Mouse (Mus musculus): ENCODE results near the gene Usp17ld. TPM values are rescaled to one million over a fixed set of nuclear protein-coding genes. Genes with fewer than 3 reads are reported as not detected.
"Not testable (repeated sequence)": the region's sequence is repeated elsewhere in the genome, so short reads cannot be mapped to it uniquely, and the experiment has no call there.

The Usp17ld gene
- total RNA-seq (2014; rRNA removed) (not detected in 2 replicates), polyA plus RNA-seq (2012; rRNA removed) (not detected in 2 replicates)

DNA sequence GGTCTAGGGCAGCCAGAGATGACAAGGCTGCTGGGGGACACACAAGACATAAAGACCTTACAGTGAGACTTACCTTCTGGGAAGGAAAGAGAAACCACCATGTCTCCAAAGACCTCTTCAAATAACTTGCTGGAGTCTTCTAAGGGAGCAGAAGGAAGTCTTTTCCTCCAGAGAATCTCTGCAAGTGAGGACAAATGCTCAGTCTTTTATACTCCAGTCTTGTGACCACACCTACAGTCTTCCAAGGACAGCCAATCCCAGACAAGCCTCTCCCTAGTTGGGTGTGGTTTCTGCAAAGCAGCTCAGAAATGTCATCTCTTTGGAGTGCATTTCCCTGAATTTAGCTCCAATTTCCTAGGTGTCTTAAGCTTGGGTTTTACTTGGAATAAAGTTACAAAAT lies at the start of gene Usp17ld:
Gene Usp17ld (minus strand): TSS at position 101 of the 400 bp plus-strand sequence.
- H3K36me3 ChIP-seq (ENCODE audit: control insufficient read depth, insufficient read depth, low read length); DNase-seq (ENCODE audit: extremely low read depth, low read depth, low spot score); H3K9ac ChIP-seq (ENCODE audit: low read depth, low read length); H3K4me3 ChIP-seq (ENCODE audit: insufficient read depth, low read depth, low read length); H3K27ac ChIP-seq (replicated peaks; ENCODE audit: insufficient read depth, low read depth, low read length); H3K79me2 ChIP-seq (ENCODE audit: control insufficient read depth, insufficient read depth, low read length); H3K27me3 ChIP-seq (ENCODE audit: control insufficient read depth, insufficient read depth, low read length); H3K4me1 ChIP-seq (ENCODE audit: control insufficient read depth, insufficient read depth, low read length): not testable (repeated sequence)

DNA sequence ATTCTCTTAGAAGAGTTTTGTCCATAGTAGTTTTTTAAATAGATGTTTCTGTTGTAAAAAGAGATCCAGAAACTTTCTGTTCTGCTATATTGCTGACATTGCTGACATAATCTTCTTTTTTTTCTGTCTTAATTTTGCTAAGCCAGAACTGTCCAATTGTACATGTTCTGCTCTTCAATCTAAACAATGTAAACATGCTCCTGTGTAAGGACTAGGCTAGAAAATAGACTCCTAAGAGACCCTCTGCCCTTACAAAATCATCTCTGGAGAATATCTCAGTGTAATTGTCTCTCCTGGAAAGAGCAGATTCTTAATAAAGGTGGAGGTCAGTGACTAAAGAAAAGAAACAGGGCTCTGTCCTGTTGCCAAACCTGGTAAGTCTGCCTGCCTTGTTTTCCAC lies 35.6 kb downstream of the Usp17ld start, which contains the start of gene Olfr594:
Gene Olfr594 (plus strand): TSS at position 301 of the 400 bp plus-strand sequence.
- Histone ChIP-seq H3K27ac (replicated peaks; ENCODE audit: insufficient read depth, low read depth, low read length) (no peak within 1 kb of the TSS), H3K9ac (ENCODE audit: low read depth, low read length) (no peak within 1 kb of the TSS), H3K36me3 (ENCODE audit: control insufficient read depth, insufficient read depth, low read length) (no peaks in the 10 kb centered on the region), H3K4me3 (ENCODE audit: insufficient read depth, low read depth, low read length) (no peak within 1 kb of the TSS), H3K79me2 (ENCODE audit: control insufficient read depth, insufficient read depth, low read length) (no peaks in the 10 kb centered on the region), H3K4me1 (ENCODE audit: control insufficient read depth, insufficient read depth, low read length) (no peaks in the 10 kb centered on the region), H3K27me3 (ENCODE audit: control insufficient read depth, insufficient read depth, low read length) (no peaks in the 10 kb centered on the region)
- DNase-seq (ENCODE audit: extremely low read depth, low read depth, low spot score), result no peak
- TF ChIP-seq POLR2A (IDR thresholded peaks at IDR 0.05; ENCODE audit: extremely low read depth, insufficient read depth, low read length), result no peak
- TF ChIP-seq CTCF (IDR thresholded peaks at IDR 0.05; ENCODE audit: low read depth, low read length), result no peak

DNA sequence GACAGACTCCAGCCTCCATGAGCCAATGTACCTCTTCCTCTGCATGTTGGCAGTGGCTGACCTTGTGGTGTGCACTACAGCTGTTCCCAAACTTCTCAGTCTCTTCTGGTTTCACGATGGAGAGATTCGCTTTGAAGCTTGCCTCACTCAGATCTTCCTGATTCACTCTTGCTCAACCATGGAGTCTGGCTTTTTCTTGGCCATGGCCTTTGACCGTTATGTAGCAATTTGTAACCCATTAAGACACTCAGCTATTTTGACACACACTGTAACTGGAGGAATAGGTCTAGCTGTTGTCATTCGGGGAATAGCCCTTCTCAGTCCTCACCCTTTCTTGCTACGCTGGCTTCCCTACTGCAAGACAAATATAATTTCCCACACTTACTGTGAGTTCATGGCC lies 40.3 kb downstream of the Usp17ld start:
- not testable (repeated sequence) for H3K27me3 ChIP-seq (ENCODE audit: control insufficient read depth, insufficient read depth, low read length); H3K4me3 ChIP-seq (ENCODE audit: insufficient read depth, low read depth, low read length); H3K4me1 ChIP-seq (ENCODE audit: control insufficient read depth, insufficient read depth, low read length); H3K79me2 ChIP-seq (ENCODE audit: control insufficient read depth, insufficient read depth, low read length); H3K36me3 ChIP-seq (ENCODE audit: control insufficient read depth, insufficient read depth, low read length); DNase-seq (ENCODE audit: extremely low read depth, low read depth, low spot score); H3K27ac ChIP-seq (replicated peaks; ENCODE audit: insufficient read depth, low read depth, low read length); H3K9ac ChIP-seq (ENCODE audit: low read depth, low read length)
- WGBS, result 82% methylated on average over 5 of the region's 5 CpGs

DNA sequence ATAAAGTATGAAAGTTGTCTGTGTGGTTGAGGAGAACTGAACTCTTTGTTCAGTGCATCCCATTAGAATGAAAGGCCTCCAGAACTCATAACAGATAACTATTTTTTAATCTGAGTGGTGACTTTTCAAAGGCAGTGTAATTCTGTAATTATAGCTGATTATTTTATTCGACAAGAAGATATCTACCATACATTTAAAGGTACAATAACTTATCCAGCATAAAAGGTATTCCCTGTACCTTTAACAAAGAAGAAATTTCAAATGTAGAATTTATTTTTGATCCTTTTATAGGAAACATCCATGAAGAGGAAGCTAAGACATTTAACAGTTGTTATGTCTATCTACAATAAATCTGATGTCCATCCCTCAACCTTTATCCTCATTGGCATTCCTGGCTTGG lies 40.7 kb downstream of the Usp17ld start, which contains the start of gene Olfr593:
Gene Olfr593 (plus strand): TSS at position 301 of the 400 bp plus-strand sequence.
- no peak for TF ChIP-seq POLR2A (IDR thresholded peaks at IDR 0.05; ENCODE audit: extremely low read depth, insufficient read depth, low read length)
- no peak for TF ChIP-seq CTCF (IDR thresholded peaks at IDR 0.05; ENCODE audit: low read depth, low read length)
- 61% methylated on average over 1 of the region's 1 CpGs for WGBS
- Histone ChIP-seq H3K36me3 (ENCODE audit: control insufficient read depth, insufficient read depth, low read length) (no peaks in the 10 kb centered on the region), H3K9ac (ENCODE audit: low read depth, low read length) (no peak within 1 kb of the TSS), H3K79me2 (ENCODE audit: control insufficient read depth, insufficient read depth, low read length) (no peaks in the 10 kb centered on the region), H3K4me1 (ENCODE audit: control insufficient read depth, insufficient read depth, low read length) (no peaks in the 10 kb centered on the region), H3K27ac (replicated peaks; ENCODE audit: insufficient read depth, low read depth, low read length) (no peak within 1 kb of the TSS), H3K4me3 (ENCODE audit: insufficient read depth, low read depth, low read length) (no peak within 1 kb of the TSS), H3K27me3 (ENCODE audit: control insufficient read depth, insufficient read depth, low read length) (no peaks in the 10 kb centered on the region)
- no peak for DNase-seq (ENCODE audit: extremely low read depth, low read depth, low spot score)

Other genes with a start within 250 kb of the Usp17ld start
- gene Olfr582, start 214.5 kb downstream of the Usp17ld start, total RNA-seq (2014; rRNA removed), result not detected in 2 replicates
- not detected in 2 replicates for gene Olfr582, start 214.5 kb downstream of the Usp17ld start, polyA plus RNA-seq (2012; rRNA removed)
- not detected in 2 replicates for gene Olfr583, start 201.2 kb downstream of the Usp17ld start, total RNA-seq (2014; rRNA removed)
- gene Olfr583, start 201.2 kb downstream of the Usp17ld start, polyA plus RNA-seq (2012; rRNA removed), result not detected in 2 replicates
- not detected in 2 replicates for gene Olfr584, start 170.6 kb downstream of the Usp17ld start, total RNA-seq (2014; rRNA removed)
- gene Olfr584, start 170.6 kb downstream of the Usp17ld start, polyA plus RNA-seq (2012; rRNA removed), result not detected in 2 replicates
- not detected in 2 replicates for gene Olfr585, start 154.8 kb downstream of the Usp17ld start, total RNA-seq (2014; rRNA removed)
- not detected in 2 replicates for gene Olfr585, start 154.8 kb downstream of the Usp17ld start, polyA plus RNA-seq (2012; rRNA removed)
- gene Olfr586, start 126.9 kb downstream of the Usp17ld start, total RNA-seq (2014; rRNA removed), result not detected in 2 replicates
- not detected in 2 replicates for gene Olfr586, start 126.9 kb downstream of the Usp17ld start, polyA plus RNA-seq (2012; rRNA removed)
- gene Olfr588-ps1, start 111.6 kb downstream of the Usp17ld start, total RNA-seq (2014; rRNA removed), result not detected in 2 replicates
- not detected in 2 replicates for gene Olfr588-ps1, start 111.6 kb downstream of the Usp17ld start, polyA plus RNA-seq (2012; rRNA removed)
- gene Olfr589, start 96.1 kb downstream of the Usp17ld start, total RNA-seq (2014; rRNA removed), result not detected in 2 replicates
- gene Olfr589, start 96.1 kb downstream of the Usp17ld start, polyA plus RNA-seq (2012; rRNA removed), result not detected in 2 replicates
- gene Olfr591, start 74.2 kb downstream of the Usp17ld start, total RNA-seq (2014; rRNA removed), result not detected in 2 replicates
- gene Olfr591, start 74.2 kb downstream of the Usp17ld start, polyA plus RNA-seq (2012; rRNA removed), result not detected in 2 replicates
- not detected in 2 replicates for gene Olfr592, start 67.7 kb downstream of the Usp17ld start, total RNA-seq (2014; rRNA removed)
- gene Olfr592, start 67.7 kb downstream of the Usp17ld start, polyA plus RNA-seq (2012; rRNA removed), result not detected in 2 replicates
- not detected in 2 replicates for gene Olfr593, start 40.6 kb downstream of the Usp17ld start, total RNA-seq (2014; rRNA removed)
- not detected in 2 replicates for gene Olfr593, start 40.6 kb downstream of the Usp17ld start, polyA plus RNA-seq (2012; rRNA removed)
- gene Olfr594, start 35.5 kb downstream of the Usp17ld start, total RNA-seq (2014; rRNA removed), result not detected in 2 replicates
- gene Olfr594, start 35.5 kb downstream of the Usp17ld start, polyA plus RNA-seq (2012; rRNA removed), result not detected in 2 replicates
- gene Olfr596, start 53.1 kb upstream of the Usp17ld start, total RNA-seq (2014; rRNA removed), result not detected in 2 replicates
- not detected in 2 replicates for gene Olfr596, start 53.1 kb upstream of the Usp17ld start, polyA plus RNA-seq (2012; rRNA removed)
- gene Olfr597, start 63.8 kb upstream of the Usp17ld start, total RNA-seq (2014; rRNA removed), result not detected in 2 replicates
- gene Olfr597, start 63.8 kb upstream of the Usp17ld start, polyA plus RNA-seq (2012; rRNA removed), result not detected in 2 replicates
- gene Olfr598, start 71.1 kb upstream of the Usp17ld start, total RNA-seq (2014; rRNA removed), result not detected in 2 replicates
- gene Olfr598, start 71.1 kb upstream of the Usp17ld start, polyA plus RNA-seq (2012; rRNA removed), result not detected in 2 replicates
- gene Olfr599, start 83.4 kb upstream of the Usp17ld start, total RNA-seq (2014; rRNA removed), result not detected in 2 replicates
- gene Olfr599, start 83.4 kb upstream of the Usp17ld start, polyA plus RNA-seq (2012; rRNA removed), result not detected in 2 replicates
- not detected in 2 replicates for gene Olfr600, start 97.2 kb upstream of the Usp17ld start, total RNA-seq (2014; rRNA removed)
- not detected in 2 replicates for gene Olfr600, start 97.2 kb upstream of the Usp17ld start, polyA plus RNA-seq (2012; rRNA removed)
- not detected in 2 replicates for gene Olfr601, start 110.2 kb upstream of the Usp17ld start, total RNA-seq (2014; rRNA removed)
- not detected in 2 replicates for gene Olfr601, start 110.2 kb upstream of the Usp17ld start, polyA plus RNA-seq (2012; rRNA removed)
- not detected in 2 replicates for gene Olfr603, start 133.7 kb upstream of the Usp17ld start, total RNA-seq (2014; rRNA removed)
- gene Olfr603, start 133.7 kb upstream of the Usp17ld start, polyA plus RNA-seq (2012; rRNA removed), result not detected in 2 replicates
- gene Usp17lc, start 162.6 kb upstream of the Usp17ld start, total RNA-seq (2014; rRNA removed), result not detected in 2 replicates
- gene Usp17lc, start 162.6 kb upstream of the Usp17ld start, polyA plus RNA-seq (2012; rRNA removed), result not detected in 2 replicates
- not detected in 2 replicates for gene Olfr605, start 192.9 kb upstream of the Usp17ld start, total RNA-seq (2014; rRNA removed)
- not detected in 2 replicates for gene Olfr605, start 192.9 kb upstream of the Usp17ld start, polyA plus RNA-seq (2012; rRNA removed)
- not detected in 2 replicates for gene Olfr606, start 196.5 kb upstream of the Usp17ld start, total RNA-seq (2014; rRNA removed)
- not detected in 2 replicates for gene Olfr606, start 196.5 kb upstream of the Usp17ld start, polyA plus RNA-seq (2012; rRNA removed)
- gene Olfr607, start 211.6 kb upstream of the Usp17ld start, total RNA-seq (2014; rRNA removed), result not detected in 2 replicates
- not detected in 2 replicates for gene Olfr607, start 211.6 kb upstream of the Usp17ld start, polyA plus RNA-seq (2012; rRNA removed)
- not detected in 2 replicates for gene Olfr608, start 217.4 kb upstream of the Usp17ld start, total RNA-seq (2014; rRNA removed)
- not detected in 2 replicates for gene Olfr608, start 217.4 kb upstream of the Usp17ld start, polyA plus RNA-seq (2012; rRNA removed)
- gene Olfr609, start 245.6 kb upstream of the Usp17ld start, total RNA-seq (2014; rRNA removed), result not detected in 2 replicates
- not detected in 2 replicates for gene Olfr609, start 245.6 kb upstream of the Usp17ld start, polyA plus RNA-seq (2012; rRNA removed)

Data from liver, adult 2 months (tissue).